Mouse (Mus musculus): ENCODE data around the gene C5ar2. TPM values are rescaled to one million over a fixed set of nuclear protein-coding genes. Genes with fewer than 3 reads are reported as not detected.

Gene C5ar2
- polyA plus RNA-seq, 1 experiment from 2014 or later = 0.27 TPM

DNA sequence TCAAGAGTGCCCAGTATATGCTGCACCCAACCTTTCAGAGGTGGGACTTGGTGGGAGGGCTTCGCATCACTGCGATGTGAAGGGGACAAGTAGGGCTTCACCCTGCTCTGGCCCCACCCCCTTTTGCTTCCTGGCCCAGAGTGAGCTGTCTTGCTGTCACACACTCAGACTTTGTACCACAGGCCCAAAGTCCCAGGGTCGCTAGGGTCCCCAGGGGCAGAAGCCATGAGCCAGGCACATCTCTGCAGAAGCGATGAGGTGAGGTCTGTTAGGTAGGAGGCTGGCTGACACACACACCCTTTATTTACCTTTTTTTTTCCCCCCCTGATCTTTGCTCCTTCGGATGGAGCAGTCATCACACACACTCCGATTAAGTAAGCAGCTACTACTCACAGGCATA lies 30.8 kb downstream of the C5ar2 start:
- Histone ChIP-seq H3K9me3 (ENCODE audit: control insufficient read depth, low read depth, low read length) (no peaks in the 10 kb centered on the region), H3K4me2 (replicated peaks; ENCODE audit: low read depth, low read length) (no peak overlapping the region), H3K36me3 (ENCODE audit: control insufficient read depth, insufficient read depth, low read length) (peaks cover 47% of the 10 kb centered on the region), H3K27me3 (ENCODE audit: control insufficient read depth, insufficient read depth, low read length) (no peaks in the 10 kb centered on the region), H3K4me3 (ENCODE audit: low read depth, low read length) (no peak overlapping the region), H3K9ac (replicated peaks; ENCODE audit: low read depth, low read length) (no peak overlapping the region), H3K4me1 (ENCODE audit: control insufficient read depth, insufficient read depth, low read length) (0 out of 2 replicates have a peak, but pooled peaks cover 7% of the 10 kb centered on the region), H3K27ac (ENCODE audit: low read length) (no peak overlapping the region)
- ATAC-seq (ENCODE audit: insufficient number of reproducible peaks, insufficient read depth, low FRiP score, low read depth) = no peak
- 82% methylated on average over 6 of the region's 6 CpGs for WGBS

- ATAC-seq (ENCODE audit: insufficient number of reproducible peaks, insufficient read depth, low FRiP score, low read depth) = no peak
- Histone ChIP-seq H3K9me3 (ENCODE audit: control insufficient read depth, low read depth, low read length) (no peaks in the 10 kb centered on the region), H3K4me1 (ENCODE audit: control insufficient read depth, insufficient read depth, low read length) (0 out of 2 replicates have a peak, but pooled peaks cover 7% of the 10 kb centered on the region), H3K9ac (replicated peaks; ENCODE audit: low read depth, low read length) (no peak overlapping the region), H3K36me3 (ENCODE audit: control insufficient read depth, insufficient read depth, low read length) (peaks cover 43% of the 10 kb centered on the region), H3K27me3 (ENCODE audit: control insufficient read depth, insufficient read depth, low read length) (no peaks in the 10 kb centered on the region), H3K4me2 (replicated peaks; ENCODE audit: low read depth, low read length) (no peak overlapping the region), H3K4me3 (ENCODE audit: low read depth, low read length) (no peak overlapping the region), H3K27ac (ENCODE audit: low read length) (no peak overlapping the region)
- 69% methylated on average over 12 of the region's 12 CpGs for WGBS
These were observed 33.0 kb downstream of the C5ar2 start for GRCm38 (mm10) chr7:16210862-16211365.

DNA sequence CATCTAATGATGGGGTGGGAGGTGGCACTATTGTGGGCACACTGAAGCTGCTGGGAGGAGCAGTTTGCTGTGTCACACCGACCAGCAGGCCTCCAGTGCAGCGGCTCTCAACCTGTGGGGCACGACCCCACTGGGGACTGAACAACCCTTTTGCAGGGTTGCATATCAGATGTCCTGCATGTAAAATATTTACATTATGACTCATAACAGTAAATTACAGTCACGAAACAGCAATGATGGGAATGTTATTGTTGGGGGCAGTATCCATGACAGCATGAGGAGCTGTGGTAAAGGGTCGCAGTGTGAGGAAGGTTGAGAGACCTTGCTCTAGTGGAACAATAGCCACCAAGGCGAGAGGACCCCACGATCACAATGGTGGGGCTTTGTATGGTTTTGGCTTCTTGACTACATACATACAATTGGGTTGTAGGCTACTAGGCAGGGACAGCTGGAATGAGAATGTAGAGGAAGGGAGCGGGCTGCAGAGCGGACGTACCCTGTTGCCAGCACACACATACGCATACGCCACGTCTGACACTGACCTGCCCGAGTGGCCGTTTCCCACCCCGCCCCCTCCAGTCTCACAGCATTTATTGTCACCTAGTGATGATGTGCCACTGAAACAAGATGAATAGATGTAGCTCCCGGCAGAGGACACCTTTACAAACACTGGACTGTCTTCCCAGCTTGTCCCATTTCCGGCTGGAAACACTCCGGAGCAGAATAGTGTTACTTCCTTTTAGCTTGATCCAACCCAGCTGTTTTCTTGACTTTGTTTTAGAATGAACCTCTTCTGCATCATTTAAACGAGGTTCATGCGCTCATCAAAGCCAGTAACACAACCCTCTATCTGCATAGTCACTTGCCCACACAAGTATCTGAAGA lies 34.9 kb downstream of the C5ar2 start:
- H3K36me3 ChIP-seq (ENCODE audit: control insufficient read depth, insufficient read depth, low read length) = peaks cover 36% of the 10 kb centered on the region
- no peak overlapping the region for H3K4me2 ChIP-seq (replicated peaks; ENCODE audit: low read depth, low read length)
- no peak overlapping the region for H3K4me3 ChIP-seq (ENCODE audit: low read depth, low read length)
- no peaks in the 10 kb centered on the region for H3K9me3 ChIP-seq (ENCODE audit: control insufficient read depth, low read depth, low read length)
- no peaks in the 10 kb centered on the region for H3K27me3 ChIP-seq (ENCODE audit: control insufficient read depth, insufficient read depth, low read length)
- 64% methylated on average over 21 of the region's 21 CpGs for WGBS
- no peak for ATAC-seq (ENCODE audit: insufficient number of reproducible peaks, insufficient read depth, low FRiP score, low read depth)
- H3K4me1 ChIP-seq (ENCODE audit: control insufficient read depth, insufficient read depth, low read length) = 0 out of 2 replicates have a peak, but pooled peaks cover 7% of the 10 kb centered on the region
- H3K9ac ChIP-seq (replicated peaks; ENCODE audit: low read depth, low read length) = no peak overlapping the region
- H3K27ac ChIP-seq (ENCODE audit: low read length) = peak overlapping the region; percentile 58

DNA sequence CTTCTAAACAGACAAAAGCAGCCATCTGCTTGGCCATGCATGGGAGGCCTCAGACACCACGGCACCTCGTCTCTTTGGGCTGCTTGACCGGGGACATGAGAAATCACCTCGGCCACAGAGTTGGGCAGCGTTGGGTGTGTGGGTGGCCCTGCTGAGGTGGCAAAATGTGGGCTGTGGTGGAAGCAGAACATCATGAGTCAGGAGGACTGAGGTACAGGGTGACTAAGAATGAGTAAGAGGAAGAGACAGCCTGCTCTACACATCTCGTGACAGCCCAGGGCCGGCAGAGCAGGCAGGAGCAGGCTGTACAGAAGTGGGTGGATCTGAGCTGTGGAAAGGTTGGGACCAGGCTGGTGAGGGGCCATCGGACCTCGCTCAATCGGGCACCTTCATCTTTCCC lies 36.5 kb downstream of the C5ar2 start:
- Histone ChIP-seq H3K27me3 (ENCODE audit: control insufficient read depth, insufficient read depth, low read length) (no peaks in the 10 kb centered on the region), H3K4me1 (ENCODE audit: control insufficient read depth, insufficient read depth, low read length) (0 out of 2 replicates have a peak, but pooled peaks cover 7% of the 10 kb centered on the region), H3K9me3 (ENCODE audit: control insufficient read depth, low read depth, low read length) (no peaks in the 10 kb centered on the region), H3K4me2 (replicated peaks; ENCODE audit: low read depth, low read length) (no peak overlapping the region), H3K4me3 (ENCODE audit: low read depth, low read length) (no peak overlapping the region), H3K27ac (ENCODE audit: low read length) (no peak overlapping the region), H3K36me3 (ENCODE audit: control insufficient read depth, insufficient read depth, low read length) (peaks cover 25% of the 10 kb centered on the region), H3K9ac (replicated peaks; ENCODE audit: low read depth, low read length) (no peak overlapping the region)
- no peak for ATAC-seq (ENCODE audit: insufficient number of reproducible peaks, insufficient read depth, low FRiP score, low read depth)
- 84% methylated on average over 10 of the region's 10 CpGs for WGBS

DNA sequence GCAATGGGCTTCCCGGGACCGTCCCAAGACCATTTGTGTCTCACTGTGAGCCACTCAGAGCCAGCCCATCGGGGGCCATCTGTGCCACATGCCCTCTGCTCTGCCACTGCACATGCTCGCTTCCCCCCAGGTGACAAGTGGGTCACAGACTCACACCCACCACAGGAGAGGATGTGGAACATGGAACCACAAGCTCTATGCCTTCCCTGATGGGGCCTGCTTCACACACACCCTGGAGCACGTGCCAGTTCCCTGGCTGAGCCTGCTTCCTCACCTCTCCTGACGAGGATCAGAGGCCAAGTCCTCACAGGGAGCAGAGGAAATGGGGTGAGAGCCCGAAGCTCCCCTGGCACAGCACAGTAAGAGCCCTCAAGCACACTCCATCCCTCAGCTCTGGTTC lies 36.9 kb downstream of the C5ar2 start:
- peaks cover 27% of the 10 kb centered on the region for H3K36me3 ChIP-seq (ENCODE audit: control insufficient read depth, insufficient read depth, low read length)
- no peak overlapping the region for H3K9ac ChIP-seq (replicated peaks; ENCODE audit: low read depth, low read length)
- no peak overlapping the region for H3K4me3 ChIP-seq (ENCODE audit: low read depth, low read length)
- H3K4me2 ChIP-seq (replicated peaks; ENCODE audit: low read depth, low read length) = no peak overlapping the region
- H3K27ac ChIP-seq (ENCODE audit: low read length) = no peak overlapping the region
- 0 out of 2 replicates have a peak, but pooled peaks cover 7% of the 10 kb centered on the region for H3K4me1 ChIP-seq (ENCODE audit: control insufficient read depth, insufficient read depth, low read length)
- H3K27me3 ChIP-seq (ENCODE audit: control insufficient read depth, insufficient read depth, low read length) = no peaks in the 10 kb centered on the region
- WGBS = 88% methylated on average over 7 of the region's 7 CpGs
- H3K9me3 ChIP-seq (ENCODE audit: control insufficient read depth, low read depth, low read length) = no peaks in the 10 kb centered on the region
- ATAC-seq (ENCODE audit: insufficient number of reproducible peaks, insufficient read depth, low FRiP score, low read depth) = no peak

DNA sequence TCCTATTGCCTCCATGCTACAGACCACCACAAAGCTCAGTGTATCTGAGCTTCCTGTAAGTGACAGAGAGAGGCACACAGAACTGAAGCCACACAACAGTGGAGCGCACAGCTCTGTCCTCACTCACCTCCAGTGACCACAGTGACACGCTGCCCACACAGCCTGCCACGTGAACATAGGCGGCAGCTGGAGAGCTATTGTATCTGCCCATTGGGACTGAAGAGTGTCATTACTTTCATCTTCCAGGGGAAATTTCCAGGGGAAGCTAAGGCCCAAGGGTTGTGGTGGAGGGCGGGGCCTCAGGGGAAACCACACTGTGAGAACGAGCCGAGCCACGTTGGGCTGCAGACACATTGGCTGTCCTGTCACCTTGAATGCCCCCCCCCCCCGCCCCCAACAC lies 39.2 kb downstream of the C5ar2 start:
- 76% methylated on average over 8 of the region's 9 CpGs for WGBS
- Histone ChIP-seq H3K9me3 (ENCODE audit: control insufficient read depth, low read depth, low read length) (no peaks in the 10 kb centered on the region), H3K27ac (ENCODE audit: low read length) (no peak overlapping the region), H3K4me3 (ENCODE audit: low read depth, low read length) (no peak overlapping the region), H3K4me1 (ENCODE audit: control insufficient read depth, insufficient read depth, low read length) (0 out of 2 replicates have a peak, but pooled peaks cover 7% of the 10 kb centered on the region), H3K27me3 (ENCODE audit: control insufficient read depth, insufficient read depth, low read length) (no peaks in the 10 kb centered on the region), H3K9ac (replicated peaks; ENCODE audit: low read depth, low read length) (no peak overlapping the region), H3K36me3 (ENCODE audit: control insufficient read depth, insufficient read depth, low read length) (peaks cover 18% of the 10 kb centered on the region), H3K4me2 (replicated peaks; ENCODE audit: low read depth, low read length) (no peak overlapping the region)
- ATAC-seq (ENCODE audit: insufficient number of reproducible peaks, insufficient read depth, low FRiP score, low read depth) = no peak

GRCm38 (mm10) chr7:16203505-16203903 lies 40.5 kb downstream of the C5ar2 start:
- Histone ChIP-seq H3K4me2 (replicated peaks; ENCODE audit: low read depth, low read length) (no peak overlapping the region), H3K4me1 (ENCODE audit: control insufficient read depth, insufficient read depth, low read length) (0 out of 2 replicates have a peak, but pooled peaks cover 2% of the 10 kb centered on the region), H3K27me3 (ENCODE audit: control insufficient read depth, insufficient read depth, low read length) (no peaks in the 10 kb centered on the region), H3K9me3 (ENCODE audit: control insufficient read depth, low read depth, low read length) (no peaks in the 10 kb centered on the region), H3K4me3 (ENCODE audit: low read depth, low read length) (no peak overlapping the region), H3K9ac (replicated peaks; ENCODE audit: low read depth, low read length) (no peak overlapping the region), H3K36me3 (ENCODE audit: control insufficient read depth, insufficient read depth, low read length) (peaks cover 23% of the 10 kb centered on the region), H3K27ac (ENCODE audit: low read length) (no peak overlapping the region)
- 88% methylated on average over 13 of the region's 13 CpGs for WGBS
- no peak for ATAC-seq (ENCODE audit: insufficient number of reproducible peaks, insufficient read depth, low FRiP score, low read depth)

GRCm38 (mm10) chr7:16202756-16203504 lies 41.0 kb downstream of the C5ar2 start:
- no peak overlapping the region for H3K4me3 ChIP-seq (ENCODE audit: low read depth, low read length)
- H3K9me3 ChIP-seq (ENCODE audit: control insufficient read depth, low read depth, low read length) = no peaks in the 10 kb centered on the region
- no peak overlapping the region for H3K9ac ChIP-seq (replicated peaks; ENCODE audit: low read depth, low read length)
- WGBS = 85% methylated on average over 15 of the region's 15 CpGs
- no peak for ATAC-seq (ENCODE audit: insufficient number of reproducible peaks, insufficient read depth, low FRiP score, low read depth)
- no peak overlapping the region for H3K4me2 ChIP-seq (replicated peaks; ENCODE audit: low read depth, low read length)
- no peak overlapping the region for H3K27ac ChIP-seq (ENCODE audit: low read length)
- H3K36me3 ChIP-seq (ENCODE audit: control insufficient read depth, insufficient read depth, low read length) = peaks cover 27% of the 10 kb centered on the region
- no peaks in the 10 kb centered on the region for H3K4me1 ChIP-seq (ENCODE audit: control insufficient read depth, insufficient read depth, low read length)
- H3K27me3 ChIP-seq (ENCODE audit: control insufficient read depth, insufficient read depth, low read length) = no peaks in the 10 kb centered on the region
